ENCODE assay signal across 30 mouse cellular contexts in genomic region chr12:80948202-80948601, GRCm38 (mm10). TPM values are rescaled to one million over a fixed set of nuclear protein-coding genes. Genes with fewer than 3 reads are reported as not detected.
DNase-seq lines count a peak whose midpoint lies in the region; ATAC-seq and TF ChIP-seq lines count a peak whose summit lies in the region.
"Had no signal": no experiment of that assay in that cellular context is flagged by ENCODE, and none has a peak within 500 bp of the region (broad histone marks: within the 10 kb centered on the region; RNA-seq: fewer than 3 reads in every experiment).

No protein-coding gene starts in this region.

- 92% methylated on average over 18 of the region's 18 CpGs for WGBS in liver, postnatal 0 days (ENCODE audit: insufficient replicate concordance)
- 94% methylated on average over 18 of the region's 18 CpGs for WGBS in midbrain, postnatal 0 days
- 94% methylated on average over 18 of the region's 18 CpGs for WGBS in kidney, embryonic 14.5 days

- no peak for TF ChIP-seq CTCF in embryonic fibroblast, embryonic 13.5 days (IDR thresholded peaks at IDR 0.05; ENCODE audit: borderline replicate concordance, insufficient read depth, low read length)
- no peak for TF ChIP-seq CTCF in liver, postnatal 0 days (IDR thresholded peaks at IDR 0.05; ENCODE audit: low read depth)
- TF ChIP-seq CTCF in midbrain, postnatal 0 days (IDR thresholded peaks at IDR 0.05), result no peak

- H3K27me3 ChIP-seq in megakaryocyte, embryonic 14.5 days (replicated peaks), result no peaks in the 10 kb centered on the region
- no peaks in the 10 kb centered on the region for H3K27me3 ChIP-seq in liver, postnatal 0 days (ENCODE audit: insufficient read depth, low read length)
- H3K27me3 ChIP-seq in midbrain, postnatal 0 days (ENCODE audit: insufficient read depth, low read length), result no peaks in the 10 kb centered on the region
- no peaks in the 10 kb centered on the region for H3K27me3 ChIP-seq in kidney, embryonic 14.5 days (ENCODE audit: control insufficient read depth, insufficient read depth, low read length)
- H3K27me3 ChIP-seq: embryonic facial prominence, embryonic 13.5 days; heart, embryonic 13.5 days; limb, embryonic 15.5 days; midbrain, embryonic 15.5 days had no signal

- peaks cover 63% of the 10 kb centered on the region for H3K36me3 ChIP-seq in megakaryocyte, embryonic 14.5 days (replicated peaks; ENCODE audit: low read length)
- H3K36me3 ChIP-seq in liver, postnatal 0 days (replicated peaks; ENCODE audit: insufficient read depth, low read length), result peaks cover 58% of the 10 kb centered on the region
- H3K36me3 ChIP-seq in midbrain, postnatal 0 days (ENCODE audit: insufficient read depth, low read length), result peaks cover 33% of the 10 kb centered on the region
- H3K36me3 ChIP-seq in kidney, embryonic 14.5 days (ENCODE audit: control insufficient read depth, insufficient read depth, low read length), result peaks cover 58% of the 10 kb centered on the region

- H3K4me1 ChIP-seq in megakaryocyte, embryonic 14.5 days, result peaks cover 61% of the 10 kb centered on the region
- peaks cover 12% of the 10 kb centered on the region for H3K4me1 ChIP-seq in embryonic fibroblast, embryonic 13.5 days (ENCODE audit: control insufficient read depth, insufficient read depth, low read length)
- peaks cover 15% of the 10 kb centered on the region for H3K4me1 ChIP-seq in liver, postnatal 0 days (ENCODE audit: insufficient read depth)
- no peaks in the 10 kb centered on the region for H3K4me1 ChIP-seq in midbrain, postnatal 0 days (ENCODE audit: insufficient read depth, low read length)
- H3K4me1 ChIP-seq in kidney, embryonic 14.5 days (ENCODE audit: control insufficient read depth, insufficient read depth, low read length), result 0 out of 2 replicates have a peak, but pooled peaks cover 2% of the 10 kb centered on the region

- no peak for TF ChIP-seq POLR2A in embryonic fibroblast, embryonic 13.5 days (IDR thresholded peaks at IDR 0.05; ENCODE audit: low read depth, low read length)

- no peak overlapping the region for H3K27ac ChIP-seq in embryonic fibroblast, embryonic 13.5 days (ENCODE audit: insufficient read depth, low read length)
- H3K27ac ChIP-seq in liver, postnatal 0 days (ENCODE audit: low read depth), result no peak overlapping the region
- no peak overlapping the region for H3K27ac ChIP-seq in midbrain, postnatal 0 days (ENCODE audit: low read depth, low read length)
- H3K27ac ChIP-seq in kidney, embryonic 14.5 days (ENCODE audit: low read depth, low read length), result no peak overlapping the region
- H3K27ac ChIP-seq: embryonic facial prominence, embryonic 13.5 days; heart, embryonic 13.5 days; hindbrain, postnatal 0 days; kidney, postnatal 0 days; left cerebral cortex, adult 2 months; limb, embryonic 15.5 days; midbrain, embryonic 15.5 days had no signal

- no peak for ATAC-seq in megakaryocyte, adult 5-6 weeks (ENCODE audit: poor library complexity, severe bottlenecking)
- no peak for ATAC-seq in liver, postnatal 0 days
- no peak for ATAC-seq in midbrain, postnatal 0 days (ENCODE audit: low FRiP score)
- no peak for ATAC-seq in kidney, embryonic 14.5 days (ENCODE audit: low FRiP score, low TSS enrichment)
- ATAC-seq: forebrain, embryonic 14.5 days; hindbrain, postnatal 0 days; lung, postnatal 0 days; midbrain, embryonic 15.5 days had no signal

- H3K4me2 ChIP-seq in liver, postnatal 0 days (ENCODE audit: low read depth, low read length), result peak overlapping the region; percentile 61
- no peak overlapping the region for H3K4me2 ChIP-seq in midbrain, postnatal 0 days (ENCODE audit: low read depth, low read length, poor library complexity, severe bottlenecking)
- H3K4me2 ChIP-seq in kidney, embryonic 14.5 days (replicated peaks; ENCODE audit: low read depth, low read length), result no peak overlapping the region
- H3K4me2 ChIP-seq: embryonic facial prominence, embryonic 13.5 days; limb, embryonic 15.5 days; midbrain, embryonic 15.5 days had no signal

- H3K9me3 ChIP-seq in megakaryocyte, embryonic 14.5 days, result no peaks in the 10 kb centered on the region
- H3K9me3 ChIP-seq in liver, postnatal 0 days (ENCODE audit: low read length), result no peaks in the 10 kb centered on the region
- no peaks in the 10 kb centered on the region for H3K9me3 ChIP-seq in midbrain, postnatal 0 days (ENCODE audit: low read length)
- H3K9me3 ChIP-seq in kidney, embryonic 14.5 days (ENCODE audit: control insufficient read depth, low read length), result no peaks in the 10 kb centered on the region
- H3K9me3 ChIP-seq: embryonic facial prominence, embryonic 13.5 days; heart, embryonic 13.5 days; limb, embryonic 15.5 days; midbrain, embryonic 15.5 days had no signal

- peak overlapping the region; percentile 31; the same call in 1 of the 2 replicates for H3K9ac ChIP-seq in liver, postnatal 0 days (replicated peaks)
- H3K9ac ChIP-seq in midbrain, postnatal 0 days (replicated peaks; ENCODE audit: low read length, poor library complexity, severe bottlenecking), result no peak overlapping the region
- no peak overlapping the region for H3K9ac ChIP-seq in kidney, embryonic 14.5 days (ENCODE audit: low read depth, low read length)
- H3K9ac ChIP-seq: embryonic facial prominence, embryonic 13.5 days; heart, embryonic 13.5 days; limb, embryonic 15.5 days; midbrain, embryonic 15.5 days had no signal

- no peak for TF ChIP-seq EP300 in liver, postnatal 0 days (IDR thresholded peaks at IDR 0.05; ENCODE audit: low read depth)

- peak; percentile 29 for DNase-seq in ES-CJ7 (ENCODE audit: low read depth, low spot score)
- no peak for DNase-seq in liver, postnatal 0 days
- DNase-seq in midbrain, postnatal 0 days (ENCODE audit: low spot score), result no peak
- DNase-seq in right cerebral cortex, adult 18-20 months, result no peak
- DNase-seq: adrenal gland, postnatal 14 days; cerebellum, adult 2 months; cerebellum, postnatal 25 days; embryo, embryonic 11 days; gastrocnemius, postnatal 10 days; heart, adult 11 months; heart, postnatal 14 days; kidney, adult 18-20 months; layer of hippocampus, adult 9-11 months; left cerebral cortex, postnatal 4 days had no signal

- H3K4me3 ChIP-seq in megakaryocyte, embryonic 14.5 days (replicated peaks), result peak overlapping the region; percentile 4
- 0 out of 2 replicates have a peak overlapping the region, but pooled peaks have one; percentile 3 for H3K4me3 ChIP-seq in embryonic fibroblast, embryonic 13.5 days (ENCODE audit: insufficient read depth, low read length)
- H3K4me3 ChIP-seq in liver, postnatal 0 days (ENCODE audit: low read depth, low read length), result peak overlapping the region; percentile 28
- no peak overlapping the region for H3K4me3 ChIP-seq in midbrain, postnatal 0 days (ENCODE audit: low read depth, low read length)
- H3K4me3 ChIP-seq in kidney, embryonic 14.5 days (ENCODE audit: low read length), result no peak overlapping the region
- H3K4me3 ChIP-seq: embryonic facial prominence, embryonic 13.5 days; heart, embryonic 13.5 days; left cerebral cortex, adult 2 months; limb, embryonic 15.5 days; midbrain, embryonic 15.5 days had no signal

RNA-seq across cellular contexts. Expression of gene Srsf5, which starts 2.9 kb away (rescaled TPM):
- polyA plus RNA-seq in megakaryocyte, embryonic 14.5 days (2012; ENCODE audit: insufficient read depth, low replicate concordance), result 7.2 and 105 TPM in 2 replicates
- total RNA-seq in megakaryocyte, adult 5-6 weeks (2015), result 248 and 262 TPM in 2 replicates
- total RNA-seq in megakaryocyte, adult 5-6 weeks (2017), result 673 and 674 TPM in 2 replicates
- 457 and 480 TPM in 2 replicates for polyA plus RNA-seq in embryonic fibroblast, embryonic 13.5 days (2011; ENCODE audit: insufficient read length, low read depth, missing spikeins)
- 249 and 270 TPM in 2 replicates for polyA plus RNA-seq in liver, postnatal 0 days (2015; fragmentation: Nextera tagmentation; extraction: Ambion mirVana)
- total RNA-seq in midbrain, postnatal 0 days (2014; rRNA removed), result 252 and 341 TPM in 2 replicates
- 422 and 475 TPM in 2 replicates for polyA plus RNA-seq in midbrain, postnatal 0 days (2015; fragmentation: Nextera tagmentation; extraction: Ambion mirVana)
- polyA plus RNA-seq in kidney, embryonic 14.5 days (2014; fragmentation: Nextera tagmentation; extraction: Ambion mirVana), result 332 and 349 TPM in 2 replicates

RNA-seq across cellular contexts. Expression of gene Slc10a1, which starts 20.3 kb away (rescaled TPM):
- polyA plus RNA-seq in megakaryocyte, embryonic 14.5 days (2012; ENCODE audit: insufficient read depth, low replicate concordance), result not detected in 2 replicates
- not detected in 2 replicates for total RNA-seq in megakaryocyte, adult 5-6 weeks (2015)
- not detected in 2 replicates for total RNA-seq in megakaryocyte, adult 5-6 weeks (2017)
- not detected in 2 replicates for polyA plus RNA-seq in embryonic fibroblast, embryonic 13.5 days (2011; ENCODE audit: insufficient read length, low read depth, missing spikeins)
- polyA plus RNA-seq in liver, postnatal 0 days (2015; fragmentation: Nextera tagmentation; extraction: Ambion mirVana), result 500 and 502 TPM in 2 replicates
- total RNA-seq in midbrain, postnatal 0 days (2014; rRNA removed), result not detected in 2 replicates
- 0.12 TPM in 1 of 2 replicates, not detected in the other for polyA plus RNA-seq in midbrain, postnatal 0 days (2015; fragmentation: Nextera tagmentation; extraction: Ambion mirVana)
- polyA plus RNA-seq in kidney, embryonic 14.5 days (2014; fragmentation: Nextera tagmentation; extraction: Ambion mirVana), result 0.37 and 0.46 TPM in 2 replicates
- total RNA-seq: heart, postnatal 14 days; hindbrain, postnatal 0 days; left cerebral cortex, adult 2 months; left cerebral cortex, postnatal 4 days; megakaryocyte progenitor cell, adult 5-6 weeks had no signal
- polyA plus RNA-seq: cerebellum, adult 2 months; large intestine, adult 2 months; small intestine, adult 2 months had no signal

Comparison
In these comparisons a context has a peak if more than half of its experiments do, and no peak if none do; other contexts are left out.
1. H3K4me3 ChIP-seq: peak in megakaryocyte, embryonic 14.5 days (single experiment), embryonic fibroblast, embryonic 13.5 days (single experiment) and liver, postnatal 0 days (single experiment); none in midbrain, postnatal 0 days (single experiment) and kidney, embryonic 14.5 days (single experiment).
2. RNA of gene Slc10a1, which starts 20.3 kb away (polyA plus RNA-seq): 500 to 502 TPM in liver, postnatal 0 days; 0.37 to 0.46 TPM in kidney, embryonic 14.5 days, 0.12 TPM in midbrain, postnatal 0 days, not detected in embryonic fibroblast, embryonic 13.5 days and not detected in megakaryocyte, embryonic 14.5 days; every median in the first group is over 100 times any median in the second.